Mouse (Mus musculus) CH12.LX (cell line): Measurements from ENCODE around the gene Idh2.

Experiments used
- CTCF ChIP-seq, 2 experiments: IDR thresholded peaks in 1 of 2; conservative IDR thresholded peaks in 1 of 2; 2 replicates each; pipeline ENCODE4 v1.5.1; 2011 to 2012; ENCODE audit warnings: low read depth in 2 of 2, low read length in 2 of 2, improper control_type of control experiment in 1 of 2, inconsistent platforms in 1 of 2, mild to moderate bottlenecking in 1 of 2, moderate library complexity in 1 of 2
- E2F4 ChIP-seq: IDR thresholded peaks from 2 replicates; pipeline ENCODE4 v1.6.1; 2011; ENCODE audit warnings: low read depth, low read length, improper control_type of control experiment; ENCODE audit not compliant: insufficient replicate concordance
- GABPA ChIP-seq: IDR thresholded peaks from 2 replicates; pipeline ENCODE4 v1.6.1; 2012; ENCODE audit warnings: low read depth, low read length, improper control_type of control experiment, inconsistent platforms; ENCODE audit not compliant: insufficient replicate concordance
- JUND ChIP-seq: conservative IDR thresholded peaks from 2 replicates; pipeline ENCODE4 v1.6.1; 2011; ENCODE audit warnings: low read depth, low read length, improper control_type of control experiment
- MAX ChIP-seq: IDR thresholded peaks from 2 replicates; pipeline ENCODE4 v1.6.1; 2011; ENCODE audit warnings: low read length, improper control_type of control experiment
- POLR2A ChIP-seq: IDR thresholded peaks from 2 replicates; pipeline ENCODE4 v1.6.1; 2011; ENCODE audit warnings: low read depth, mild to moderate bottlenecking, improper control_type of control experiment, low read length
- RCOR1 ChIP-seq: conservative IDR thresholded peaks from 2 replicates; pipeline ENCODE4 v1.6.1; 2012; ENCODE audit warnings: low read depth, mild to moderate bottlenecking, inconsistent platforms, low read length, improper control_type of control experiment
- SMC3 ChIP-seq: IDR thresholded peaks from 2 replicates; pipeline ENCODE4 v1.6.1; 2011; ENCODE audit warnings: low read depth, low read length, improper control_type of control experiment

- TF ChIP-seq E2F4, result no peak
- no peak for TF ChIP-seq CTCF (conservative IDR thresholded peaks at IDR 0.05 in 1 of 2, IDR thresholded peaks at IDR 0.05 in 1 of 2; ENCODE audit: low read depth in 2 of 2, low read length in 2 of 2)
- no peak for TF ChIP-seq POLR2A
- TF ChIP-seq SMC3, result no peak
- no peak for TF ChIP-seq GABPA
- no peak for TF ChIP-seq MAX
- TF ChIP-seq JUND, result no peak
- no peak for TF ChIP-seq RCOR1
Measured at GRCm38 (mm10) chr7:80077801-80078200, 37.4 kb downstream of the Idh2 start.
